Mouse (Mus musculus): ENCODE measurements around the gene Itgb1bp1. TPM values are rescaled to one million over a fixed set of nuclear protein-coding genes. Genes with fewer than 3 reads are reported as not detected.

Itgb1bp1 gene
- total RNA-seq, 2 experiments from 2014 or later: 95.2 to 113 TPM

- no peak for DNase-seq
These were observed 38.2 kb downstream of the Itgb1bp1 start for GRCm38 (mm10) chr12:21247711-21248392.

- DNase-seq: no peak
These were observed 41.6 kb downstream of the Itgb1bp1 start for GRCm38 (mm10) chr12:21244375-21244960.

- no peak for DNase-seq
These were observed 44.1 kb downstream of the Itgb1bp1 start for GRCm38 (mm10) chr12:21241965-21242364.

- DNase-seq: no peak
These were observed 51.5 kb downstream of the Itgb1bp1 start for GRCm38 (mm10) chr12:21234560-21234959.

- DNase-seq: no peak
These were observed 52.4 kb downstream of the Itgb1bp1 start for GRCm38 (mm10) chr12:21233727-21234126.

- DNase-seq: no peak
These were observed 56.8 kb downstream of the Itgb1bp1 start for GRCm38 (mm10) chr12:21229076-21229918.

- DNase-seq: no peak
These were observed 57.4 kb downstream of the Itgb1bp1 start for GRCm38 (mm10) chr12:21228650-21229049.

- peak; percentile 81 to 82 for DNase-seq
These were observed 58.8 kb downstream of the Itgb1bp1 start for GRCm38 (mm10) chr12:21227076-21227980.

GRCm38 (mm10) chr12:21226316-21226715, 59.8 kb downstream of the Itgb1bp1 start:
- no peak for DNase-seq

GRCm38 (mm10) chr12:21225358-21225757, 60.7 kb downstream of the Itgb1bp1 start:
- no peak for DNase-seq

- no peak for DNase-seq
These were observed 62.2 kb downstream of the Itgb1bp1 start for GRCm38 (mm10) chr12:21223923-21224322.

GRCm38 (mm10) chr12:21220596-21220995, 65.5 kb downstream of the Itgb1bp1 start:
- DNase-seq: no peak

- DNase-seq: no peak
These were observed 68.2 kb downstream of the Itgb1bp1 start for GRCm38 (mm10) chr12:21217776-21218444.

- no peak for DNase-seq
These were observed 71.4 kb downstream of the Itgb1bp1 start for GRCm38 (mm10) chr12:21214551-21215165.

- DNase-seq: no peak
These were observed 73.2 kb downstream of the Itgb1bp1 start for GRCm38 (mm10) chr12:21212876-21213275.

- DNase-seq: no peak
These were observed 76.8 kb downstream of the Itgb1bp1 start for GRCm38 (mm10) chr12:21209273-21209672.

GRCm38 (mm10) chr12:21208172-21208795, 77.8 kb downstream of the Itgb1bp1 start:
- DNase-seq: no peak

- DNase-seq: no peak
These were observed 78.7 kb downstream of the Itgb1bp1 start for GRCm38 (mm10) chr12:21207422-21207821.

GRCm38 (mm10) chr12:21205799-21206198, 80.3 kb downstream of the Itgb1bp1 start:
- DNase-seq: no peak

- DNase-seq: peak; percentile 49 to 51
These were observed 81.3 kb downstream of the Itgb1bp1 start for GRCm38 (mm10) chr12:21204701-21205312.

All from adrenal gland, postnatal 36 days (tissue).